Mouse (Mus musculus): Measurements from ENCODE around the gene Zbtb38. TPM values are rescaled to one million over a fixed set of nuclear protein-coding genes. Genes with fewer than 3 reads are reported as not detected.

The Zbtb38 gene
- polyA plus RNA-seq, 1 experiment from 2014 or later, result 9.2 TPM

DNA sequence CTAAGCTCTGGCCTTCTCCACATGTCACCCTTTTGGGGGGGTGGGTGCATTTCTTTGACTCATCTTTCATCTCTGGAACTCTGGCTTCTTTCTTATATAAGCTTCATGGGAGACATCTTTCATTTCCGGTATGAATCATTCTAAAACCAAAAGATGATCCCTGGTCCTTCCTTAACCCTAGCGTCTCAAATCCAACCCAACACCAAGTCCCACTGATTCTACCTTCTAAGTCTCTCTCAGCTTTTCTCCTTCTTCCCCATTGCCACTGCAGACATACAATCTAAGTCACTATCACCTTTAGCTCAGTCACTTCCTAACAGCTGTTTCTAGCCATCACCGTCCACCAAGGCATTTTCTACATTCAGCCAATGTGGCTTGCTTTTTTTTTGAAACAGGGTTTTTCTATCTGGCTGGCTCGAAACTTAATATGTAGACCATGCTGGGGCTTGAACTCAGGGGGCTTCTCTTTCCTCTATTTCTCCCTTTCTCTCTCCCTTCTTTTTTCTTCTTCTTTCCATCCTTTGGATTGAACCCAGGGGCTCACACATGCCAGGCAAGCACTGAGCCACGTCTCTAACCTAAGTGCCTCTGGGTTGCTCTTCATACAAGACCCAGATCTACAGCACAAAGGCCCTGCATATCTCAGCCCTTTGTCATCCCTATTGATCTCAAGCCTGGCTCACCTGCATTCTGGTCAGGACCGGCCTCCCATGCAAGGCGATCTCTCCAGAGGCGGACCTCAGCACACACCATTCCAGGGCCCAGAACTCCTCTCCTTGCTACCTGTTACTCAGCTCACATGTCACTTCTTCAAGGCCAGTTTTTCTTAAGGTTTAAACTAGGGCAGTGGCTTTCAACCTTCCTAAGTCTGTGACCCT is 76.6 kb downstream of the Zbtb38 start:
- WGBS, result 82% methylated on average over 8 of the region's 8 CpGs
- no peak for ATAC-seq (ENCODE audit: insufficient number of reproducible peaks, low FRiP score, low TSS enrichment, low read depth)

DNA sequence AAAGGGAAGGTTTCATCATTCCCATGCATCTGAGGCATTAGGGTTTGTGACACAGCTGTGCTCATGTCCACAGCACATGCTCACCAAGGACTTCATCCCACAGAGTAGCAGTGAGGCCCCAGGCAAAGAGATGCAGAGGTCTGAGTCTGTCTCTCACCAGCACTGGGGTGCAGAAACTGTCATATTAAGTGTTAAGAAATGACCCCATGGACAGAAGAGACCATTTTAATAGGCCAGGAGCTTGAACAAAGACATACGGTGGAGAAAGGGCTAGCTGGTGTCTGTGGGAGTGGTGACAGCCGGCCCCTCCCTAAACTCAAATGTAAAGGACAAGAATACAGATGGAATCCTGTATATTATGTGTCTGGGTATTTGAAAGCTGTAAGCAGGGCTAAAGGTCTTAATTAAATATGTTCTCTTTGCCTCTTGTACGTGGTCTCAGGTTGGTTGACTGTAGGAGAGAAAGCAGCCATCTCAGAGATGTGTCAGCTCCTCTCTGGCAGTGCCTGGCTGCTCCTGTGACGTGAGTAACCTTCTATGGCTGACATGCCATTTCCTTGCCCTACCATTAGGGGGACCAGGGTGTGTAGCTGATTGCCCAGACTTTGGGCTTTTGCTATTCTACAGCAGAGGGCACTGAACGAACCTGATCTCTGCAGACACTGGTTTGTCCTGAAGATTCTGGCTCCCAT is 77.4 kb downstream of the Zbtb38 start:
- DNase-seq (ENCODE audit: low spot score) (peak; percentile 49), ATAC-seq (ENCODE audit: insufficient number of reproducible peaks, low FRiP score, low TSS enrichment, low read depth) (0 out of 2 replicates have a peak, but pooled peaks have one; percentile 10)
- Histone ChIP-seq H3K9me3 (ENCODE audit: control insufficient read depth, low read length) (no peaks in the 10 kb centered on the region), H3K27ac (replicated peaks; ENCODE audit: low read depth, low read length) (no peak overlapping the region), H3K27me3 (ENCODE audit: control insufficient read depth, insufficient read depth, low read length) (no peaks in the 10 kb centered on the region), H3K4me3 (ENCODE audit: low read depth, low read length) (no peak overlapping the region), H3K4me1 (ENCODE audit: control insufficient read depth, insufficient read depth, low read length) (no peaks in the 10 kb centered on the region), H3K36me3 (ENCODE audit: control insufficient read depth, insufficient read depth, low read length) (no peaks in the 10 kb centered on the region), H3K4me2 (ENCODE audit: low read depth, severe bottlenecking) (no peak overlapping the region), H3K9ac (ENCODE audit: low read length) (no peak overlapping the region)
- 37% methylated on average over 5 of the region's 5 CpGs for WGBS

More for the DNA sequence above, 76.6 kb downstream of the Zbtb38 start:
- Histone ChIP-seq H3K4me1 (ENCODE audit: control insufficient read depth, insufficient read depth, low read length) (no peaks in the 10 kb centered on the region), H3K4me2 (ENCODE audit: low read depth, severe bottlenecking) (no peak overlapping the region), H3K27ac (replicated peaks; ENCODE audit: low read depth, low read length) (no peak overlapping the region), H3K36me3 (ENCODE audit: control insufficient read depth, insufficient read depth, low read length) (no peaks in the 10 kb centered on the region), H3K27me3 (ENCODE audit: control insufficient read depth, insufficient read depth, low read length) (no peaks in the 10 kb centered on the region), H3K4me3 (ENCODE audit: low read depth, low read length) (no peak overlapping the region), H3K9ac (ENCODE audit: low read length) (no peak overlapping the region), H3K9me3 (ENCODE audit: control insufficient read depth, low read length) (no peaks in the 10 kb centered on the region)
- DNase-seq (ENCODE audit: low spot score), result no peak

DNA sequence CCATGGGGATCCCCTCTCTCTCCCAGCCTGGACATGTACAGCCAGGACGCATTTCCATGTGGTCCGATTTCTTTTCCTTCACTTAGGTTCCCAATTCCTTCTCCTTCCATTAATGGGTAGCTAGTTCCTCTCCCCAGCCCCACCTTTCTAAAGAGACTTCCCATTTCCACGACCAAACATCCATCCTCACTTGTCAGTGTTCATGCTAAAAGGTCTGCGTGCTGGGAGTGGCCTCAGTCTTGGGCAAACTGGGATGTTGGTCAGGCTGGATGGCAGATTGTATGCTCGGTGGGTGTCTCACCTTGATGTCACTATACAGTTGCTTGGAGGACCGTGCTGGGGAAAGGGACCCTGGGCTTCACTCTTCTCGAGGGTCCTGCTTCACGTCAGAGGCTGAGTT is 78.3 kb downstream of the Zbtb38 start:
- Histone ChIP-seq H3K4me1 (ENCODE audit: control insufficient read depth, insufficient read depth, low read length) (no peaks in the 10 kb centered on the region), H3K9me3 (ENCODE audit: control insufficient read depth, low read length) (no peaks in the 10 kb centered on the region), H3K27ac (replicated peaks; ENCODE audit: low read depth, low read length) (no peak overlapping the region), H3K9ac (ENCODE audit: low read length) (no peak overlapping the region), H3K27me3 (ENCODE audit: control insufficient read depth, insufficient read depth, low read length) (no peaks in the 10 kb centered on the region), H3K4me2 (ENCODE audit: low read depth, severe bottlenecking) (no peak overlapping the region), H3K4me3 (ENCODE audit: low read depth, low read length) (no peak overlapping the region), H3K36me3 (ENCODE audit: control insufficient read depth, insufficient read depth, low read length) (no peaks in the 10 kb centered on the region)
- 91% methylated on average over 8 of the region's 8 CpGs for WGBS
- no peak for DNase-seq (ENCODE audit: low spot score)
- no peak for ATAC-seq (ENCODE audit: insufficient number of reproducible peaks, low FRiP score, low TSS enrichment, low read depth)

DNA sequence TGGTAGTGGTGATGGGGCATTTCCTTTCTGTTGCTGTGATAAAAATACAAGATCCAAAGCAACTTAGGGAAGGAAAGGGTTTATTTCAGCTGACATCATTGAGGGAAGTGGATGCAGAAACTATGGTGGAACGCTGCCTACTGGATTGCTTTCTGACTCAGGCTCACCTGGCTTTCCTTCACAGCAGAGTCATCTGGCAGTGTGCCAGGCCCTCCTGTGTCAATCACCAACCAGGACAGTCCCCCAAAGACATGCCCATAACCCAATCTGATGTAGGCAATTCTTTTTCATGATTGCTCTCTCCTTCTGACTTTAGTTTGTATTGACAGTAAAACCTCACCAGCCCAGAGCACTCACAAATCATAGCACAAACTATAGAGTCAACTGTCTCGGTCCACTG is 80.2 kb downstream of the Zbtb38 start:
- no peaks in the 10 kb centered on the region for H3K36me3 ChIP-seq (ENCODE audit: control insufficient read depth, insufficient read depth, low read length)
- H3K4me2 ChIP-seq (ENCODE audit: low read depth, severe bottlenecking), result no peak overlapping the region
- no peak overlapping the region for H3K27ac ChIP-seq (replicated peaks; ENCODE audit: low read depth, low read length)
- no peak overlapping the region for H3K4me3 ChIP-seq (ENCODE audit: low read depth, low read length)
- WGBS, result 92% methylated on average over 2 of the region's 2 CpGs
- H3K4me1 ChIP-seq (ENCODE audit: control insufficient read depth, insufficient read depth, low read length), result no peaks in the 10 kb centered on the region
- DNase-seq (ENCODE audit: low spot score) (no peak), ATAC-seq (ENCODE audit: insufficient number of reproducible peaks, low FRiP score, low TSS enrichment, low read depth) (no peak)
- no peaks in the 10 kb centered on the region for H3K9me3 ChIP-seq (ENCODE audit: control insufficient read depth, low read length)
- H3K9ac ChIP-seq (ENCODE audit: low read length), result no peak overlapping the region
- no peaks in the 10 kb centered on the region for H3K27me3 ChIP-seq (ENCODE audit: control insufficient read depth, insufficient read depth, low read length)

- no peak overlapping the region for H3K4me3 ChIP-seq (ENCODE audit: low read depth, low read length)
- no peak overlapping the region for H3K27ac ChIP-seq (replicated peaks; ENCODE audit: low read depth, low read length)
- H3K36me3 ChIP-seq (ENCODE audit: control insufficient read depth, insufficient read depth, low read length), result no peaks in the 10 kb centered on the region
- H3K9me3 ChIP-seq (ENCODE audit: control insufficient read depth, low read length), result no peaks in the 10 kb centered on the region
- no peak for DNase-seq (ENCODE audit: low spot score)
- no peaks in the 10 kb centered on the region for H3K27me3 ChIP-seq (ENCODE audit: control insufficient read depth, insufficient read depth, low read length)
- WGBS, result 93% methylated on average over 12 of the region's 12 CpGs
- H3K9ac ChIP-seq (ENCODE audit: low read length), result no peak overlapping the region
- no peak overlapping the region for H3K4me2 ChIP-seq (ENCODE audit: low read depth, severe bottlenecking)
- no peak for ATAC-seq (ENCODE audit: insufficient number of reproducible peaks, low FRiP score, low TSS enrichment, low read depth)
- H3K4me1 ChIP-seq (ENCODE audit: control insufficient read depth, insufficient read depth, low read length), result no peaks in the 10 kb centered on the region
These were observed 81.4 kb downstream of the Zbtb38 start for GRCm38 (mm10) chr9:96671249-96671648.

DNA sequence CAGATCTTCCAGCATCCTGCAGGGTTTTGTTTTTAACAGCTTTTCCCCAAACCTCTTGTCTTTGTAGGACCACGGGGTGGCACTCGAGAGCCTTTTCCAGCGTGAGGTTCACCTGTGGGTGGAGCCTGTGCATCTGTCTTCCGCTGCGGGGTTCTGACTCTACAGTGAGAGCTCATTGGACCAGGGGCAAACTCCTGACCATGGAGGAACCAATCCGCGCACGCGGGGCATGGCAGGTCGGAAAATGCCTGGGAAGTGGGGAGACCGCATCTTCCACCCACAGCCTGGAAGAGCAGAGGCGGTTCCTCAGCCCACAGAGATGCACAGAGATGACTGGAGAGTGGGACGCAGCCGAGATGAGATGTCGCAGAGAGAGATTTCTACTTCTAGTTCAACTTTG is 82.8 kb downstream of the Zbtb38 start:
- Histone ChIP-seq H3K27ac (replicated peaks; ENCODE audit: low read depth, low read length) (no peak overlapping the region), H3K4me1 (ENCODE audit: control insufficient read depth, insufficient read depth, low read length) (no peaks in the 10 kb centered on the region), H3K27me3 (ENCODE audit: control insufficient read depth, insufficient read depth, low read length) (no peaks in the 10 kb centered on the region), H3K36me3 (ENCODE audit: control insufficient read depth, insufficient read depth, low read length) (no peaks in the 10 kb centered on the region), H3K9me3 (ENCODE audit: control insufficient read depth, low read length) (no peaks in the 10 kb centered on the region), H3K9ac (ENCODE audit: low read length) (peak overlapping the region; percentile 43; the same call in 1 of the 2 replicates), H3K4me3 (ENCODE audit: low read depth, low read length) (peak overlapping the region; percentile 20; the same call in 1 of the 2 replicates), H3K4me2 (ENCODE audit: low read depth, severe bottlenecking) (peak overlapping the region; percentile 48)
- ATAC-seq (ENCODE audit: insufficient number of reproducible peaks, low FRiP score, low TSS enrichment, low read depth) (peak; percentile 98), DNase-seq (ENCODE audit: low spot score) (peak; percentile 96)
- WGBS, result 2% methylated on average over 15 of the region's 15 CpGs

DNA sequence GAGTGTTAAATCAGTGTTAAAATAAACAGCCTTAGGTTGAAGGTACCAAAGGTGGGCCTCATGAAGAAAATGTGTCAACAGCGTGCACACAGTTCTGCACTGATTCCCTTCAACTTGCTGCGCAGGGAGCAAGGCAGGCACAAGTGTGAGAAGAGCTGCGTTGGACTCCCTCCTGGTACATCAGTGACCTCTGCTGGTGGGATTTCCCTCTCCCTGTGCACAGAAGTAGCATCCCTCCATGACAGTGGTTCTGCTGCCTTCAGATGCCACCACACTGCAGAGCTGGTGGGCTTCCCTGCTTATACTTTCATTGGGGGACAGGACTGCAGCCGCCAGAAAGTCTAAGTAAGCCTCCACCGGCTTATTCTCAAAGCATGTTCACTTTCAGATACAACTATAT is 84.0 kb downstream of the Zbtb38 start:
- Histone ChIP-seq H3K9ac (ENCODE audit: low read length) (no peak overlapping the region), H3K27me3 (ENCODE audit: control insufficient read depth, insufficient read depth, low read length) (no peaks in the 10 kb centered on the region), H3K27ac (replicated peaks; ENCODE audit: low read depth, low read length) (no peak overlapping the region), H3K4me1 (ENCODE audit: control insufficient read depth, insufficient read depth, low read length) (no peaks in the 10 kb centered on the region), H3K4me3 (ENCODE audit: low read depth, low read length) (no peak overlapping the region), H3K36me3 (ENCODE audit: control insufficient read depth, insufficient read depth, low read length) (no peaks in the 10 kb centered on the region), H3K4me2 (ENCODE audit: low read depth, severe bottlenecking) (no peak overlapping the region), H3K9me3 (ENCODE audit: control insufficient read depth, low read length) (no peaks in the 10 kb centered on the region)
- ATAC-seq (ENCODE audit: insufficient number of reproducible peaks, low FRiP score, low TSS enrichment, low read depth), result no peak
- 67% methylated on average over 5 of the region's 5 CpGs for WGBS
- DNase-seq (ENCODE audit: low spot score), result peak; percentile 65

DNA sequence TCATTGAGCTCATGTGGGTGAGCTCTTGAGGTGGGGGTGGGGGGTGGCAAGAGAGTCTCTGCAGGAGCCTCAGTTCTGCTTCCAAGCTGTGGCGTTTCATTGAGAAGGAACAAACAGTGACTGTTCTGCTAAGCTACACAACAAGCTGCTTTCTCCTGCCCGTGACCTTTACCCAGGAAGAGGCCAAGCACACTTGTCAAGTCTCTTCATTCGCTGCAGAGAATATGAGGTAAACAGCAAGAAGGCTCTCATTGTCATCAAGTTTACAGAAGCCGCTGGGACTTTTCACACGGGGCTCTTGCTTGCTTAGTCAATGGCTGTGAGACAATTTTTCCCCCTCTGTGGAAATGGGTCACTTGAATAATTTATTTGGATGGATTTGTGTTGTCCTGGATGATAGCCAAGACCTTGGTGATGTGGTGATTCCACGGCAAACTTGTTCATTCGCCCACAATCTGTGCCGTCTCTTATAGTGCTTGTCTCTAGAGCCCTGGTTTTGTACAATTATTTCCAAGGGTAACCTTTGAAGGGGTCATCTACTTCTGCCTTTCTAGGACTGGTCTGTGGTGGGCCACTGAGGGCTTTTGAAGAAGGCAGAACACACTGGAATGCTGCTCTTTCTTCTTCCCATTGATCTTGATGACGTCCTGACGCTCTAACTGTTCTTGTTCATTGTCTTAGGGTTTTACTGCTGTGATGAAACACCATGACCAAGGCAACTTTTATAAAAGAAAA is 92.0 kb downstream of the Zbtb38 start:
- no peaks in the 10 kb centered on the region for H3K27me3 ChIP-seq (ENCODE audit: control insufficient read depth, insufficient read depth, low read length)
- H3K9ac ChIP-seq (ENCODE audit: low read length), result no peak overlapping the region
- no peaks in the 10 kb centered on the region for H3K9me3 ChIP-seq (ENCODE audit: control insufficient read depth, low read length)
- ATAC-seq (ENCODE audit: insufficient number of reproducible peaks, low FRiP score, low TSS enrichment, low read depth), result no peak
- no peak overlapping the region for H3K27ac ChIP-seq (replicated peaks; ENCODE audit: low read depth, low read length)
- 85% methylated on average over 10 of the region's 10 CpGs for WGBS
- DNase-seq (ENCODE audit: low spot score), result no peak
- no peaks in the 10 kb centered on the region for H3K4me1 ChIP-seq (ENCODE audit: control insufficient read depth, insufficient read depth, low read length)
- no peaks in the 10 kb centered on the region for H3K36me3 ChIP-seq (ENCODE audit: control insufficient read depth, insufficient read depth, low read length)
- no peak overlapping the region for H3K4me3 ChIP-seq (ENCODE audit: low read depth, low read length)
- no peak overlapping the region for H3K4me2 ChIP-seq (ENCODE audit: low read depth, severe bottlenecking)

Data from limb, embryonic 11.5 days (tissue).